Mouse (Mus musculus) ovary, postnatal 14 days (tissue): Measurements from ENCODE around the gene Otop3.

Experiments
- DNase-seq: peaks from one replicate; pipeline ENCODE4 v3.0.0; 2022; ENCODE audit warnings: low spot score

Otop3 gene

GRCm38 (mm10) chr11:115393721-115394325 lies 59.3 kb downstream of the Otop3 start:
- DNase-seq: no peak
